Mouse (Mus musculus) cortical plate, adult 2 months (tissue): ENCODE measurements at regions not wholly inside any gene's neighbourhood (a gene's known extent, or its start where the extent isn't known, plus 50 kb on each side); places are given as distances from the start of the nearest gene placed in this dataset.

Experiments used
- CTCF ChIP-seq: fragments of 200-500 bp; IDR thresholded peaks from 2 replicates; pipeline ENCODE4 v1.5.1; 2011; ENCODE audit warnings: mild to moderate bottlenecking, control low read depth, low read length; ENCODE audit not compliant: insufficient read depth; ENCODE audit errors: extremely low read depth
- POLR2A ChIP-seq: fragments of 200-500 bp; IDR thresholded peaks from 2 replicates; pipeline ENCODE4 v1.6.1; 2011; ENCODE audit warnings: mild to moderate bottlenecking, low read length, control low read depth; ENCODE audit not compliant: insufficient read depth; ENCODE audit errors: extremely low read depth

DNA sequence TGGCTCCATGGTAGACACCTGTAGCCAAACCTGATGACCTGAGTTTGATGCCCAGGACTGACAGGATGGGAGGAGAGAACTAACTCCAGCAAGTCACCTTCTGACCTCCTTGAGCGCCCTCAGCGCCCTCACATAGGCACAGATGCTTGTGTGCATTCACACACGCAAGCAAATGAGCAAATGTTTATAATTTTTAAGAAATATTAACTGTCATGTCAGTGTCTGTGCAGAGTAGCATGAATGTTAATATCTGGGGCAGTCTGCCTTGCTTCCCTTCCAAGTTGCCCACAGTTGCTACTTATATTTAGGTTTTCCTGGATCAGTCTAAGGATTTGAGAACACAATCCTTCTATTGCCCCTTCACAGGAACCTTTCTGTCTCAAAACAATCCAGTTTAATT, 257.6 kb downstream of the Efnb2 start:
- TF ChIP-seq CTCF (no peak), POLR2A (no peak)
